Mouse (Mus musculus) embryonic facial prominence, embryonic 14.5 days (tissue): ENCODE data around the gene Pgm5. TPM values are rescaled to one million over a fixed set of nuclear protein-coding genes. Genes with fewer than 3 reads are reported as not detected.
A peak's percentile ranks its signal among the peaks of the same experiment; 100 is the strongest.

Experiments
- ATAC-seq: fragments of 200-750 bp; cut with Nextera tagmentation; 2 replicates; pipeline ENCODE4 v1.8.0; 2017; ENCODE audit warnings: low read depth, moderate number of reproducible peaks, moderate TSS enrichment
- DNase-seq: peaks from one replicate; pipeline ENCODE4 v3.0.0-alpha.2; 2015; ENCODE audit warnings: low spot score
- H3K27ac ChIP-seq: fragments of 300-500 bp; sonication (generic); replicated peaks from 2 replicates; pipeline ENCODE4 v1.5.1; 2014; ENCODE audit warnings: low read depth, mild to moderate bottlenecking, low read length, moderate library complexity
- H3K27me3 ChIP-seq: fragments of 300-500 bp; sonication (generic); replicated peaks from 2 replicates; pipeline ENCODE4 v1.6.1; 2014; ENCODE audit warnings: low read length; ENCODE audit not compliant: control insufficient read depth, insufficient read depth
- H3K36me3 ChIP-seq: fragments of 300-500 bp; sonication (generic); 2 replicates; pipeline ENCODE4 v1.6.1; 2014; ENCODE audit warnings: low read length, mixed read lengths; ENCODE audit not compliant: control insufficient read depth, insufficient read depth
- H3K4me1 ChIP-seq: fragments of 300-500 bp; sonication (generic); 2 replicates; pipeline ENCODE4 v1.6.1; 2014; ENCODE audit warnings: antibody characterized with exemption, low read length; ENCODE audit not compliant: control insufficient read depth, insufficient read depth
- H3K4me2 ChIP-seq: fragments of 300-500 bp; sonication (generic); 2 replicates; pipeline ENCODE4 v1.6.1; 2014; ENCODE audit warnings: low read depth, mild to moderate bottlenecking, low read length, moderate library complexity, mixed read lengths
- H3K4me3 ChIP-seq: fragments of 300-500 bp; sonication (generic); 2 replicates; pipeline ENCODE4 v1.5.1; 2014; ENCODE audit warnings: low read depth, mild to moderate bottlenecking, low read length
- H3K9ac ChIP-seq: fragments of 300-500 bp; sonication (generic); 2 replicates; pipeline ENCODE4 v1.6.1; 2014; ENCODE audit warnings: low read depth, mild to moderate bottlenecking, low read length, moderate library complexity, mixed read lengths
- H3K9me3 ChIP-seq: fragments of 300-500 bp; sonication (generic); 2 replicates; pipeline ENCODE4 v1.6.1; 2016; ENCODE audit warnings: low read length; ENCODE audit not compliant: control insufficient read depth
- WGBS: fragments of 180-500 bp; shearing (Covaris S2); extraction: QIAGEN DNeasy Blood & Tissue Kit; methylation state at CpG from one replicate; pipeline ENCODE4 v1.1.7; 2014; 5-methylcytosine and 5-hydroxymethylcytosine counted together
- polyA plus RNA-seq: library from polyadenylated mRNA; unstranded; fragments of >200 nt; fragmentation: Nextera tagmentation; extraction: Ambion mirVana; gene quantifications from 2 replicates; pipeline ENCODE4 v1.2.1, GENCODE M21; 2014

Gene Pgm5
- polyA plus RNA-seq, 1 experiment from 2014 or later = 6.8 TPM

DNA sequence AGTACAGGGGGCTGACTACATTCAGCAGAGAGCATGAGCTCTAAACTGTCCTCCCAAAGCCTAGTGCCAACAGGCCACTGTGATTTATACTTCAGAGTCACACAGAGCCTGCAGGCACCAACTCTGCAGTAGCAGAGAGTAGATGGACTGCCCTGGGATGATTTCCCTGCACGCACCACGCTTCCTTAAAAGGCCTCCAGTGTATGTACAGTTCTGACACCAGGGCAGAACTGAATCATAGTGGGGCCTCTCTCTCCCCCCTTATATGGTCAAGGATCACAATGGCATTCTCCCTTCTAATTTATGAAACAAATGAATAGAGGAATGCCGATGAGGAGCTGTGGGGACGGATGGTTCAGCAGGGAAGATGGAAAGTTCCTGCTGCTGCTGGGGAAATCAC lies 91.3 kb downstream of the Pgm5 start:
- H3K4me3 ChIP-seq = no peak overlapping the region
- DNase-seq (no peak), ATAC-seq (no peak)
- no peaks in the 10 kb centered on the region for H3K27me3 ChIP-seq
- H3K4me1 ChIP-seq = no peaks in the 10 kb centered on the region
- no peak overlapping the region for H3K9ac ChIP-seq
- H3K9me3 ChIP-seq = no peaks in the 10 kb centered on the region
- no peak overlapping the region for H3K27ac ChIP-seq
- WGBS = 82% methylated on average over 4 of the region's 4 CpGs
- H3K36me3 ChIP-seq = no peaks in the 10 kb centered on the region
- no peak overlapping the region for H3K4me2 ChIP-seq

DNA sequence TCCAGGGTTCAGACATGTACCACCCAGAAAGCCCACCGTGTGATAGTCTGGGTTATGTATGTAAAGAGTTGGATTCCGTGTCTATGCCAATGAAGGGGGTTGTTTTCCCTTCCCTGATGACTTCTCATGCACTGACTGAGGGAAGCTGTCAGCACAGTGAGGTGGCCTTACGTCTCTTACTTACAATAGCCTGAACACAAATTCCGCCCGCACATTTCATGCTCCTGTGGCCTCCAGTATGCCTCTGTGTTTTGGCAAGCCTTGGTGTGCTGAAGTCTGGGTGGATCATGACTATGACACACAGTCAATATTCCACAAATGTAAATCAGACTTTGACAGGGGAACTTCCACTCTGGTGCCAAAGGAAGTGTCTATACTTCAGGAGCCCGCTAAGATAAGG lies 94.3 kb downstream of the Pgm5 start:
- Histone ChIP-seq H3K27ac (no peak overlapping the region), H3K9ac (no peak overlapping the region), H3K27me3 (no peaks in the 10 kb centered on the region), H3K4me2 (no peak overlapping the region), H3K4me1 (no peaks in the 10 kb centered on the region), H3K4me3 (no peak overlapping the region), H3K36me3 (no peaks in the 10 kb centered on the region), H3K9me3 (no peaks in the 10 kb centered on the region)
- DNase-seq (no peak), ATAC-seq (no peak)
- 83% methylated on average over 6 of the region's 6 CpGs for WGBS

DNA sequence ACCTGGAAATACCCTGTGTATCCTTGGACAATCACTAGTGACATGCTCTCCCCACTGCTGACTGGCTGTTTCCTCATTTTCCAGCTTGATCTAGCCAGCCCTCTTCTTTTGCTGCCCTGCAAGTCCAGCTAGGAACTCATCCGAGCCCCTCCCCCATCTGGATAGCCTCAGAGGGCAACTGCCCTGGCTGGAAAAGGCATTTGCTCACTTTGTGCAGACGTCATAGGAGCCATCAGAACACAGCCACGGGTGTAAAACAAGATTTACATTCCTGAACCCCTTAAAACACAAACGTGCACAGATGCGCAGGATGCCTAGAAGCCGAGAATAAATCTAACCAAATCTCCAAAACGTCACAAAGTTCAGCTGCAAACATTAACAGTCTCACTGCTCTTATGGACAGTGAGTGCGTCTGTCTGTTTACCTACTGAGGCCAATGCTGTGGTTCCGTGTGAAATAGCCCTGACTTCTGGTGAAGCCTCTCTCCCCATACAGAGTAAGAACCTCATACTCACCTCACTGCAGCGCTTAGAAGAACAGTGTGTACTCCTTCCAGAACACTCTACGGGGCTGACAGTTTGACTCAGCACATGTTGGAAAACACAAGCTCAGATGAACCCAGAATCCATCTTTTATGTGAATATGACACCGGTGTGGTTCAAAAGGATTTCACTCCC lies 99.0 kb downstream of the Pgm5 start:
- ATAC-seq = no peak
- DNase-seq = peak; percentile 19
- Histone ChIP-seq H3K36me3 (no peaks in the 10 kb centered on the region), H3K9me3 (no peaks in the 10 kb centered on the region), H3K4me1 (no peaks in the 10 kb centered on the region), H3K27ac (no peak overlapping the region), H3K9ac (no peak overlapping the region), H3K27me3 (no peaks in the 10 kb centered on the region), H3K4me2 (no peak overlapping the region), H3K4me3 (no peak overlapping the region)
- 57% methylated on average over 12 of the region's 12 CpGs for WGBS

DNA sequence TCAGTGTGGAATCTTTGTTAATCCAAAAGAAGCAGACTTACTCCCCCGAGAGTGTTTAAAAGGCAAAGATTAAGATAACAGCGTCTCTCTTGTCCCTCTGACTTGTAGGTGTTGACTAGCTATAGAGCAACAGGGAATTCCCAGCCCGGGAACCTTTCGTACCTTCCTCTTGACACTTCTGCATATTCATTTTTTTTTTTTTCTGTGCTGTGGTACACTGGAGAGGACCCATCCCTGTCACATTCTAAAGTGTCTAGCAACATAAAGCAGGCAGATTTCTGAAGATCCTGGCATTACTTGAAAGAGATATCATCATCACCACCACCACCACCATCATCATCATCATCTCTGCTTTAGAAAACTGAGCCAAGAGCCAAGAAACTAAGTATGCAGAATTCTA lies 105.0 kb downstream of the Pgm5 start:
- Histone ChIP-seq H3K27me3 (no peaks in the 10 kb centered on the region), H3K4me1 (peaks cover 10% of the 10 kb centered on the region), H3K4me2 (no peak overlapping the region), H3K9ac (no peak overlapping the region), H3K36me3 (no peaks in the 10 kb centered on the region), H3K4me3 (no peak overlapping the region), H3K9me3 (no peaks in the 10 kb centered on the region), H3K27ac (no peak overlapping the region)
- 67% methylated on average over 4 of the region's 4 CpGs for WGBS
- no peak for ATAC-seq
- DNase-seq = no peak

DNA sequence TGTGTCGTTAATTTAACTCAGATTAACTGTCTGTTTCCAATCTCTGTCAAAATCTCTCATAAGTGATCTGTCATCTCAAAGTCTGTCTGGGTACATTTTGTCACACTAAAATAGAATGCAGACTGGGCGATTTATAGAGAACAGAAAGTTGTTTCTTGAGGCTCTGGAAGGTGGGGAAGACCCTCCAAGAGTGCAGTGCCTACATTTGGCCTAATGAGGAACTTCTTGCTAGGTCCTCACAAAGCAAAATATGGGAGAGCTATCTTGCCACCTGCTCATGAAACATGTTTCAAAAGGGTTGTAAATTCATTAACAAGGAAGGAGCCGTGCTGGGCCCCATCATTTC lies 107.2 kb downstream of the Pgm5 start:
- H3K27ac ChIP-seq = no peak overlapping the region

DNA sequence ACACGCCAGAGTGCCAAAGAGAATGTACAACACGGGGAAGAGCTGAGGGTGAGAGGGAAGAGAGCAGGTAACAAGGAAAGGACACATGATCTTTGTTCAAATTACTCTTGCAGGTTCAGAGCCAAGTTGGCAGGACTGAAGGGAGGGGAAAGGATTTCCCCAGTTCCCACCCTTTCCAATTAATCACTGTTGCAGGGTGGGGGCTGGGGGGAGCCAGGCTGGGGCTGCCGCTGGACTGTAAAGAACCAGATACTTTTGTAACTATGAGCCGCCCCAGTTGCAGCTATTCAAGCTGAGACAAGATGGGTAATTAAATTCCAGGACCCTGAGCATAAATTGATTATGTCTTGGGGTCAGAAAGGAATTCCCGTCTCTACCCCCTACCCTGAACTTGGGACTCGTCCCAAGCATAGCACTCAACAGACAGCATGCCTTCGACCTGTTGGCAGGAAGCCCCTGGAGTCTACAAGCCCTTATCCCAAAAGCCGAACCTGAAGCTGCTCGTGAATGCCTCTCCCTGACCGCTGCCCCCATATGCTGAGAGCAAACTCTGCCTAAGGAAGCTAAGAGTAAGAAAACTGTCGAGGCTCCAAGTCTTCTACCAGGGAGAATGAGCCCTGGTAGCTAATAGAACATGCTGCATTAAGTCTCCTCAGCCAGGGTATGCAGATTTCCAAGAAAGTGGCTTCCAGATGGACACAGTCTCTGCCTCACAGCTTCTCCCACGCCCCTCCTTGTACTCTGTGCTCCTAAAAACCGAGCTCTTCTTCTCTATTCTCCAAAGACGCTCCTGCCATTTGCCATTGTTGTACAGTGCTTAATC lies 107.8 kb downstream of the Pgm5 start:
- no peak for ATAC-seq
- peak; percentile 39 for DNase-seq
- no peaks in the 10 kb centered on the region for H3K27me3 ChIP-seq
- H3K9me3 ChIP-seq = no peaks in the 10 kb centered on the region
- no peaks in the 10 kb centered on the region for H3K36me3 ChIP-seq
- peak overlapping the region; percentile 7; the same call in 1 of the 2 replicates for H3K4me2 ChIP-seq
- H3K9ac ChIP-seq = no peak overlapping the region
- H3K4me1 ChIP-seq = peaks cover 10% of the 10 kb centered on the region
- H3K27ac ChIP-seq = 0 out of 2 replicates have a peak overlapping the region, but pooled peaks have one; percentile 2
- no peak overlapping the region for H3K4me3 ChIP-seq
- WGBS = 40% methylated on average over 14 of the region's 14 CpGs

More for the DNA sequence above, 107.2 kb downstream of the Pgm5 start:
- Histone ChIP-seq H3K36me3 (no peaks in the 10 kb centered on the region), H3K4me1 (peaks cover 10% of the 10 kb centered on the region), H3K4me3 (no peak overlapping the region), H3K4me2 (no peak overlapping the region), H3K9me3 (no peaks in the 10 kb centered on the region), H3K9ac (no peak overlapping the region), H3K27me3 (no peaks in the 10 kb centered on the region)
- no peak for ATAC-seq
- DNase-seq = no peak
- 62% methylated on average over 3 of the region's 3 CpGs for WGBS

DNA sequence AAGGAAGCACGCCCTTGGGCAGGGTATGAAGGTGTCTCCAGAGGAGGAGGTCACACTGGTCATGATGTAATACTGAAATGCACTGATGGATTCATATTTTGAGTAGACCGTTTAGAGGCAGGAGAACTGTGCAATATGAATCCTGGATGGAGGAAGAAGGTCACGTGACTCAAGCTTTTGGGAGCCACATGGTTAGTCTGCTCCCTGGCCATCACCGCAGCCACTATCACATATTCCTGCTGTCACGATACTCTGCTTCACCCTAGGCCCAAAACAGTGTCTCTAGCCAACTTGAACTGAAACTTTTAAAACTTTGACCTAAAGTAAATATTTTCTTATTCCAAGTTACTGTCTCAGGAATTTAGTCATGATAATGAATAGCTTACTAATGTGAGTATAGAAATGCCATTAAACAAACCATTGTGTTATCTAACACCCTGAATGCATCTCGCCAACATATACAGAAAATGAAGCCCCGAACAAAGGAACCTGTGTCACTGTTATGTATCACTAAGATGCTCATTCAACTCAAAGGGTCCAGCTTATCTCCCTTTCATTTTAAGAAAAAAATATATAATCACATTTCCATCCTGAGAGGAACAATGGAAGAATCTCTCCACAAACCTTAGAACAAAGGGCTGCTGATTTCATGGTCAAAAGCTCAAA lies 108.6 kb downstream of the Pgm5 start:
- H3K27me3 ChIP-seq = no peaks in the 10 kb centered on the region
- H3K4me2 ChIP-seq = no peak overlapping the region
- no peak overlapping the region for H3K27ac ChIP-seq
- 87% methylated on average over 7 of the region's 7 CpGs for WGBS
- H3K4me1 ChIP-seq = peaks cover 10% of the 10 kb centered on the region
- ATAC-seq (no peak), DNase-seq (no peak)
- H3K4me3 ChIP-seq = no peak overlapping the region
- H3K9ac ChIP-seq = no peak overlapping the region
- no peaks in the 10 kb centered on the region for H3K9me3 ChIP-seq
- no peaks in the 10 kb centered on the region for H3K36me3 ChIP-seq

DNA sequence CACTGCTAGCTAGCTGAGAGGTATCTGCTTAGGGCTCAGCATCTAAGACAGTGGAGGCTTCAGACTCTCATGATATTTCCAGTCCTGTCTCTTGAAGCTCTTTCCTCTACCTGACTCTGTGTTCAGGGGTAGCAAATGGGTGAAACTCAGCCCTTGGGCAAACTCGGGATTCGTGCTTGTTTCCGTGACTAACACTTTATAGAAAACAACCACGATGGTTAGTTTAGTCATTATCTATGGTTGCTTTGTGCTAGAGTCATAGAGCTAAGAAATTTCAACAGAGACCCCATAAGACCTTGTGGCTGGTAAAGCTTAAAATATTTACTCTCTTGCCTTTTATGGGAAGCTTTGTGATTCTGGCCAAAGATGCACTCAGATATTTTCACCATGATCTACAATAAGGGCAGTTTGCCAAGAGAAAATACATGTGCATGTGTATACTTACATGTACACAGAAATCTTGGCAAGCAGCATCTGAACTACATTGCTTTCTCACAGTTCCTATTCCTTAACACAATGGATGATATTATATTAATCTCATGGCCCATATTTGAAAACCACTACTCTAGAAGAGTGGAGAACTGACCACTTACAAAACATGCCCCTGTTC lies 115.3 kb downstream of the Pgm5 start:
- H3K27me3 ChIP-seq = no peaks in the 10 kb centered on the region
- no peak overlapping the region for H3K9ac ChIP-seq
- DNase-seq = peak; percentile 63
- H3K27ac ChIP-seq = peak overlapping the region; percentile 39; the same call in 1 of the 2 replicates
- H3K36me3 ChIP-seq = no peaks in the 10 kb centered on the region
- peaks cover 3% of the 10 kb centered on the region; the same call in 1 of the 2 replicates for H3K4me1 ChIP-seq
- no peak overlapping the region for H3K4me2 ChIP-seq
- H3K9me3 ChIP-seq = no peaks in the 10 kb centered on the region
- 75% methylated on average over 4 of the region's 4 CpGs for WGBS
- H3K4me3 ChIP-seq = no peak overlapping the region
- no peak for ATAC-seq
